Mouse (Mus musculus) spleen, adult 2 months (tissue): Measurements from ENCODE around the gene Ethe1. TPM values are rescaled to one million over a fixed set of nuclear protein-coding genes. Genes with fewer than 3 reads are reported as not detected.
A peak's percentile ranks its signal among the peaks of the same experiment; 100 is the strongest.

Experiments used
- DNase-seq, 2 experiments: peaks; one replicate each; pipeline versions ENCODE4 v3.0.0 to v3.0.0-alpha.2; 2012 to 2021; ENCODE audit warnings: low spot score in 2 of 2, low read depth in 1 of 2
- H3K27ac ChIP-seq: fragments of 200-500 bp; 2 replicates; pipeline ENCODE4 v1.5.1; 2012; ENCODE audit warnings: low read length, inconsistent platforms; ENCODE audit not compliant: insufficient read depth
- H3K27me3 ChIP-seq: fragments of 200-500 bp; 2 replicates; pipeline ENCODE4 v1.6.1; 2012; ENCODE audit warnings: mild to moderate bottlenecking, moderate library complexity, low read length, inconsistent platforms; ENCODE audit not compliant: control insufficient read depth, insufficient read depth
- H3K36me3 ChIP-seq: fragments of 200-500 bp; 2 replicates; pipeline ENCODE4 v1.6.1; 2012; ENCODE audit warnings: mild to moderate bottlenecking, low read length, inconsistent platforms; ENCODE audit not compliant: control insufficient read depth, insufficient read depth
- H3K4me1 ChIP-seq: fragments of 200-500 bp; 2 replicates; pipeline ENCODE4 v1.6.1; 2011; ENCODE audit warnings: inconsistent platforms; ENCODE audit not compliant: control insufficient read depth, insufficient read depth, insufficient read length
- H3K4me3 ChIP-seq: fragments of 200-500 bp; 2 replicates; pipeline ENCODE4 v1.5.1; 2011; ENCODE audit warnings: mild to moderate bottlenecking, inconsistent platforms; ENCODE audit not compliant: insufficient read depth, insufficient read length; ENCODE audit errors: extremely low read depth
- CTCF ChIP-seq: fragments of 200-500 bp; IDR thresholded peaks from 2 replicates; pipeline ENCODE4 v1.5.1; 2011; ENCODE audit warnings: mild to moderate bottlenecking, inconsistent platforms; ENCODE audit not compliant: insufficient read depth, insufficient read length, insufficient replicate concordance; ENCODE audit errors: extremely low read depth
- POLR2A ChIP-seq: fragments of 200-500 bp; IDR thresholded peaks from 2 replicates; pipeline ENCODE4 v1.6.1; 2011; ENCODE audit warnings: low read depth, low read length, inconsistent platforms
- WGBS: fragments of 180-500 bp; shearing (Covaris S2); methylation state at CpG from one replicate; pipeline ENCODE4 v1.1.7; 2018; 5-methylcytosine and 5-hydroxymethylcytosine counted together
- polyA plus RNA-seq: library from polyadenylated mRNA; depleted of rRNA; stranded (reverse); fragments of >200 nt; gene quantifications from 2 replicates; pipeline ENCODE4 v1.2.3, GENCODE M21; 2012

Gene Ethe1
- polyA plus RNA-seq, 1 experiment, result 27.3 TPM

DNA sequence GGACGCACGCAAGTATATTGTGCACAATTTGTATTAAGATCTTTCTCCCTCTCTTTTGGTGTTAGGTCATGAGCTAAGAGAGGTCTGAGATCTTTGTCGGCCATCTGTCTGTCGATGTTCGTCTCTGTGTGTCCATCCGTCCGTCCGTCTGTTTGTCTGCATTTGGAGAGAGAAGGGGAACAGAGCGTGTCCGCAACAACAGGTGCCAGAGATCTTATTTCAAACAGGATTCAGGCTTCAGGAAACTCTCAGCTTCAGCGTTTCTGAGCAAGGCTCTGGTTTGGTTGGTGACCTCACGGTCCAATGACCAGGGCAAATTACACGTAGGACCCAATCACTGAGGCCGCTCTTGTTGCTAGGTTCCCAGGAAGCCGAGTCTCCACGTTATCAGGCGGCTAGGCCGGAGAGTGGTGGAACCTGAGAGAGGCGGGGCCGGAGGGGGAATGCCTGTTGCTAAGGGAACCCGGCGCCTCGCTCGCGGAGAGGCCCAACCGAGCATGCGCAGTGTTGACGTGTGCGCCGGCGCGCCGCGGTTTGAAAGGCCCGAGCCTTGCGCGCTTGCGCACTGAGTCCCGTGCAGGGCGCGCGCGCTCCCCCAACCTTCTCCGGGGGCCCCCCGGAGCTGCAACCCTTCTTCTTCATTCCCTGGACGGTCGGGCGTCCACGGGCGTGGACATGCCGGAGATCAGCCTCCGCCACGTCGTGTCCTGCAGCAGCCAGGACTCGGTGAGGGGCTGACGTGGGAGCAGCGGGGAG lies 40.5 kb upstream of the Ethe1 start:
- peak overlapping the region; percentile 92 for H3K27ac ChIP-seq

GRCm38 (mm10) chr7:24547534-24548036 lies 39.8 kb upstream of the Ethe1 start:
- H3K4me1 ChIP-seq, result peaks cover 8% of the 10 kb centered on the region; the same call in 1 of the 2 replicates
- H3K27me3 ChIP-seq, result no peaks in the 10 kb centered on the region
- WGBS, result 31% methylated on average over 13 of the region's 13 CpGs
- H3K27ac ChIP-seq, result peak overlapping the region; percentile 65; the same call in 1 of the 2 replicates
- H3K4me3 ChIP-seq, result peak overlapping the region; percentile 94
- DNase-seq, result no peak
- peaks cover 6% of the 10 kb centered on the region for H3K36me3 ChIP-seq
- TF ChIP-seq CTCF (no peak), POLR2A (no peak)

More for the DNA sequence above, 40.5 kb upstream of the Ethe1 start:
- 1% methylated on average over 57 of the region's 57 CpGs for WGBS
- Histone ChIP-seq H3K4me3 (peak overlapping the region; percentile 94), H3K4me1 (peaks cover 8% of the 10 kb centered on the region; the same call in 1 of the 2 replicates), H3K27me3 (no peaks in the 10 kb centered on the region), H3K36me3 (peaks cover 2% of the 10 kb centered on the region; the same call in 1 of the 2 replicates)
- peak; percentile 98 to 99 for DNase-seq
- TF ChIP-seq CTCF (no peak), POLR2A (peak; percentile 1; the same call in 1 of the 2 replicates)

GRCm38 (mm10) chr7:24551985-24552759 lies 35.2 kb upstream of the Ethe1 start:
- WGBS, result 87% methylated on average over 12 of the region's 12 CpGs
- Histone ChIP-seq H3K36me3 (peaks cover 8% of the 10 kb centered on the region), H3K4me3 (no peak overlapping the region), H3K27ac (no peak overlapping the region), H3K27me3 (no peaks in the 10 kb centered on the region), H3K4me1 (peaks cover 9% of the 10 kb centered on the region; the same call in 1 of the 2 replicates)
- no peak for TF ChIP-seq CTCF
- TF ChIP-seq POLR2A, result no peak
- DNase-seq, result no peak

- TF ChIP-seq CTCF (no peak), POLR2A (no peak)
- Histone ChIP-seq H3K36me3 (peaks cover 8% of the 10 kb centered on the region), H3K4me3 (no peak overlapping the region), H3K27me3 (no peaks in the 10 kb centered on the region), H3K4me1 (peaks cover 4% of the 10 kb centered on the region; the same call in 1 of the 2 replicates), H3K27ac (no peak overlapping the region)
- WGBS, result 62% methylated on average over 10 of the region's 10 CpGs
- DNase-seq, result no peak
These were observed 31.6 kb upstream of the Ethe1 start for GRCm38 (mm10) chr7:24555786-24556185.

DNA sequence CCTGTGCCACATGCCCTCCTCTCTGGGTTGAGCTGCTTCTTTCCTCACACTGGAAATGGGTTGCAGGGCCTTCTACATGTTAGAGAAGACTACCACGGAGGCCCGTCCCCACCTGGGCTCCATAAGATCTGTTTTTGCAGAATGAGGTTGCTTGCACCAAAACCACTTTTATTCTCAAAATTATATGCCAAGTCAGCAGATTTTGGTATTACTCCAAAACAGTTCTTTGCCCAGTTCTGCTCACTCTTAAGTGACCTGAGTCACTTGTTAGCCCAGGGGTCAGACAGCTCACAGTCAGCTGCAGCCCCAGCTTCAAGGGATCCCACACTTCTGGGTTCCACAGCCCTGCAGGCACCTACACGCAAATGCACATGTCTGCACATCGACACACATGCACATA lies 25.9 kb upstream of the Ethe1 start:
- Histone ChIP-seq H3K4me1 (peaks cover 9% of the 10 kb centered on the region; the same call in 1 of the 2 replicates), H3K27me3 (no peaks in the 10 kb centered on the region), H3K4me3 (no peak overlapping the region), H3K36me3 (peaks cover 3% of the 10 kb centered on the region; the same call in 1 of the 2 replicates), H3K27ac (peak overlapping the region; percentile 36; the same call in 1 of the 2 replicates)
- TF ChIP-seq CTCF, result no peak
- TF ChIP-seq POLR2A, result no peak
- WGBS, result 85% methylated on average over 4 of the region's 4 CpGs
- DNase-seq, result no peak

GRCm38 (mm10) chr7:24563191-24563836 lies 24.0 kb upstream of the Ethe1 start:
- Histone ChIP-seq H3K4me1 (peaks cover 9% of the 10 kb centered on the region; the same call in 1 of the 2 replicates), H3K27me3 (no peaks in the 10 kb centered on the region), H3K4me3 (no peak overlapping the region), H3K36me3 (peaks cover 18% of the 10 kb centered on the region), H3K27ac (no peak overlapping the region)
- WGBS, result 63% methylated on average over 8 of the region's 8 CpGs
- no peak for DNase-seq
- TF ChIP-seq CTCF (no peak), POLR2A (no peak)
